Mouse (Mus musculus) G1E (cell line): ENCODE results near the gene Doxl2. TPM values are rescaled to one million over a fixed set of nuclear protein-coding genes. Genes with fewer than 3 reads are reported as not detected.

Experiments
- ATAC-seq: 2 replicates; pipeline ENCODE4 v1.8.0; 2016; ENCODE audit warnings: mild to moderate bottlenecking; ENCODE audit not compliant: insufficient number of reproducible peaks, poor library complexity, low FRiP score, severe bottlenecking; ENCODE audit errors: extremely low read depth
- DNase-seq: peaks from one replicate; pipeline ENCODE4 v3.0.0; 2012; ENCODE audit warnings: low spot score
- H3K27me3 ChIP-seq: 2 replicates; pipeline ENCODE4 v1.6.1; 2012; ENCODE audit warnings: mild to moderate bottlenecking, low read length, inconsistent platforms; ENCODE audit not compliant: insufficient read depth
- H3K36me3 ChIP-seq: replicated peaks from 2 replicates; pipeline ENCODE3; 2012; ENCODE audit warnings: mild to moderate bottlenecking, inconsistent platforms
- H3K4me1 ChIP-seq: 2 replicates; pipeline ENCODE4 v1.6.1; 2012; ENCODE audit warnings: low read depth, low read length, inconsistent platforms, mixed read lengths; ENCODE audit not compliant: insufficient read depth
- H3K4me3 ChIP-seq: 2 replicates; pipeline ENCODE4 v1.5.1; 2012; ENCODE audit warnings: low read depth, mild to moderate bottlenecking, inconsistent platforms, low read length, moderate library complexity, mixed read lengths
- H3K9me3 ChIP-seq: replicated peaks from 2 replicates; pipeline ENCODE4 v1.6.1; 2012; ENCODE audit warnings: inconsistent platforms
- CTCF ChIP-seq: IDR thresholded peaks from 2 replicates; pipeline ENCODE4 v1.5.1; 2012; ENCODE audit warnings: low read depth, low read length, inconsistent platforms, mixed read lengths
- GATA1 ChIP-seq: IDR thresholded peaks from 2 replicates; pipeline ENCODE4 v1.6.1; 2012; ENCODE audit warnings: borderline replicate concordance, low read length, inconsistent platforms, mixed read lengths
- GATA2 ChIP-seq: IDR thresholded peaks from 2 replicates; pipeline ENCODE4 v1.6.1; 2012; ENCODE audit warnings: low read depth, low read length, inconsistent platforms, borderline replicate concordance
- POLR2AphosphoS5 ChIP-seq: IDR thresholded peaks from 2 replicates; pipeline ENCODE4 v1.6.1; 2012; ENCODE audit warnings: low read depth, low read length, inconsistent platforms; ENCODE audit not compliant: insufficient replicate concordance
- TAL1 ChIP-seq: conservative IDR thresholded peaks from 2 replicates; pipeline ENCODE4 v1.6.1; 2012; ENCODE audit warnings: low read depth, low read length, inconsistent platforms, mixed read lengths
- polyA plus RNA-seq: library from polyadenylated mRNA; stranded (reverse); fragments of >175 nt; gene quantifications from 2 replicates; pipeline ENCODE4 v1.2.3, GENCODE M21; 2012
- total RNA-seq, 2 experiments: library from RNA; stranded (forward) in 1 of 2; stranded (reverse) in 1 of 2; fragments of 200-1000 nt in 1 of 2; fragments of >200 nt in 1 of 2; fragmentation: Nextera tagmentation in 1 of 2; gene quantifications; 2 replicates each; pipeline ENCODE4 v1.2.3; 2014 to 2017

The Doxl2 gene
- total and polyA plus RNA-seq, 3 experiments: not detected

DNA sequence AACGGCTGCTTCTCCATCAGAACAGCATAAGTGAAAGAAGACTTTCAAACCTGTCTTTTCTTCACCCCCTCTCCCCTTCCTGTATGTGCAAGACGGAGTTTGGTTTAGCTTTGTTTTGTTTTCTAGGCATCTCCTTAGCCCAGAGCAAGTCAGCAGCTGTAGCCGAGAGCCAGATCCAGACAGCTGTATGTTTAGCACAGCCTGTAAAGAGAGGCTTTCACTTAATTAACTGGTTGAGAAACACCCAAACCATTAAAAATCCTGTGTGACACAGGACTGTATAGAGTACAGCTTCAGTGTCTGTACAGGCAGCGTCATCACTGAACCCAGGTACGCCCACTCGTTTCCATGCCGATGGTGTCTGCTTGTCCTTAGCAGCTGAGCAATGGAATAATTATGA, 50.5 kb downstream of the Doxl2 start:
- Histone ChIP-seq H3K9me3 (no peaks in the 10 kb centered on the region), H3K27me3 (peaks cover 9% of the 10 kb centered on the region)

GRCm38 (mm10) chr6:49026496-49026895, 51.7 kb downstream of the Doxl2 start:
- Histone ChIP-seq H3K27me3 (peaks cover 9% of the 10 kb centered on the region), H3K4me1 (0 out of 2 replicates have a peak, but pooled peaks cover 2% of the 10 kb centered on the region), H3K9me3 (no peaks in the 10 kb centered on the region), H3K36me3 (no peaks in the 10 kb centered on the region), H3K4me3 (no peak overlapping the region)
- DNase-seq (no peak), ATAC-seq (no peak)
- no peak for TF ChIP-seq TAL1
- TF ChIP-seq GATA1: no peak
- TF ChIP-seq POLR2AphosphoS5: no peak
- TF ChIP-seq CTCF: no peak
- no peak for TF ChIP-seq GATA2

More for the DNA sequence above, 50.5 kb downstream of the Doxl2 start:
- Histone ChIP-seq H3K4me3 (no peak overlapping the region), H3K36me3 (no peaks in the 10 kb centered on the region), H3K4me1 (0 out of 2 replicates have a peak, but pooled peaks cover 2% of the 10 kb centered on the region)
- ATAC-seq: no peak
- DNase-seq: no peak
- TF ChIP-seq GATA1 (no peak), CTCF (no peak), TAL1 (no peak), GATA2 (no peak), POLR2AphosphoS5 (no peak)

DNA sequence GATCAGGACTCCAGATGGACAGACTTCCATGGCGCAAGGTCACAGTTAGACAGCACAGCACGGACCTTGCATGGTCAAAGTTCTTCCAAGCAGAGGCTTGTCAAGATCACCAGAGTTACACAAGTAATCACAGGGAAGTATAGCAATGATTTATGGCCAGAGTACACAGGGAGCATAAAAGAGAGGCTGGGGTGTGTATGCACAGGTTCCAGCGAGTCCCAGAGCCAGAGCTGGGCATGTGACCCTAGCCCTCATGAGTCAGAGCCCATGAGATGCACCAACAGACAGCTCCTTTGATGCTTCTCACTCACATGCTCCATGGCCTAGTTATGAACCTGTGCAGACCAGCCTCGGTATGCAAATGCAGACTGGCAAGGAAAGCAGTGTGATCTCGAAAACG, 53.3 kb downstream of the Doxl2 start:
- TF ChIP-seq GATA1 (no peak), POLR2AphosphoS5 (no peak), CTCF (no peak), TAL1 (no peak), GATA2 (no peak)
- H3K4me1 ChIP-seq: 0 out of 2 replicates have a peak, but pooled peaks cover 2% of the 10 kb centered on the region
- DNase-seq (no peak), ATAC-seq (no peak)
- peaks cover 9% of the 10 kb centered on the region for H3K27me3 ChIP-seq
- H3K9me3 ChIP-seq: no peaks in the 10 kb centered on the region
- H3K36me3 ChIP-seq: no peaks in the 10 kb centered on the region
- H3K4me3 ChIP-seq: no peak overlapping the region

Other genes starting within 250 kb of the Doxl2 start
- not detected in 2 replicates for gene Gimap1, start 235.9 kb upstream of the Doxl2 start, total RNA-seq (2014; fragmentation: Nextera tagmentation)
- gene Gimap1, start 235.9 kb upstream of the Doxl2 start, total RNA-seq (2017): 0.06 TPM in 1 of 2 replicates, not detected in the other
- gene Gimap1, start 235.9 kb upstream of the Doxl2 start, polyA plus RNA-seq: not detected in 2 replicates
- gene Gimap5, start 228.8 kb upstream of the Doxl2 start, total RNA-seq (2014; fragmentation: Nextera tagmentation): not detected in 2 replicates
- gene Gimap5, start 228.8 kb upstream of the Doxl2 start, total RNA-seq (2017): 0.05 and 0.12 TPM in 2 replicates
- gene Gimap5, start 228.8 kb upstream of the Doxl2 start, polyA plus RNA-seq: not detected in 2 replicates
- gene Gimap3, start 204.1 kb upstream of the Doxl2 start, total RNA-seq (2014; fragmentation: Nextera tagmentation): not detected in 2 replicates
- gene Gimap3, start 204.1 kb upstream of the Doxl2 start, total RNA-seq (2017): 0.11 TPM in 1 of 2 replicates, not detected in the other
- gene Gimap3, start 204.1 kb upstream of the Doxl2 start, polyA plus RNA-seq: not detected in 2 replicates
- gene Tmem176a, start 134.0 kb upstream of the Doxl2 start, total RNA-seq (2014; fragmentation: Nextera tagmentation): not detected in 2 replicates
- 0.17 TPM in 1 of 2 replicates, not detected in the other for gene Tmem176a, start 134.0 kb upstream of the Doxl2 start, total RNA-seq (2017)
- not detected in 2 replicates for gene Tmem176a, start 134.0 kb upstream of the Doxl2 start, polyA plus RNA-seq
- gene Tmem176b, start 133.5 kb upstream of the Doxl2 start, total RNA-seq (2014; fragmentation: Nextera tagmentation): not detected in 2 replicates
- gene Tmem176b, start 133.5 kb upstream of the Doxl2 start, total RNA-seq (2017): not detected in 2 replicates
- gene Tmem176b, start 133.5 kb upstream of the Doxl2 start, polyA plus RNA-seq: not detected in 2 replicates
- gene Aoc1, start 102.1 kb upstream of the Doxl2 start, total RNA-seq (2014; fragmentation: Nextera tagmentation): not detected in 2 replicates
- 0.11 and 0.12 TPM in 2 replicates for gene Aoc1, start 102.1 kb upstream of the Doxl2 start, total RNA-seq (2017)
- not detected in 2 replicates for gene Aoc1, start 102.1 kb upstream of the Doxl2 start, polyA plus RNA-seq
- not detected in 2 replicates for gene 1600015I10Rik, start 45.1 kb upstream of the Doxl2 start, total RNA-seq (2014; fragmentation: Nextera tagmentation)
- 0.22 TPM in 1 of 2 replicates, not detected in the other for gene 1600015I10Rik, start 45.1 kb upstream of the Doxl2 start, total RNA-seq (2017)
- gene 1600015I10Rik, start 45.1 kb upstream of the Doxl2 start, polyA plus RNA-seq: not detected in 2 replicates
- not detected in 2 replicates for gene Svs1, start 11.9 kb downstream of the Doxl2 start, total RNA-seq (2014; fragmentation: Nextera tagmentation)
- gene Svs1, start 11.9 kb downstream of the Doxl2 start, total RNA-seq (2017): 0.05 TPM in 1 of 2 replicates, not detected in the other
- gene Svs1, start 11.9 kb downstream of the Doxl2 start, polyA plus RNA-seq: not detected in 2 replicates
- not detected in 2 replicates for gene Gpnmb, start 61.6 kb downstream of the Doxl2 start, total RNA-seq (2014; fragmentation: Nextera tagmentation)
- gene Gpnmb, start 61.6 kb downstream of the Doxl2 start, total RNA-seq (2017): 0.16 TPM in 1 of 2 replicates, not detected in the other
- 0.03 and 0.05 TPM in 2 replicates for gene Gpnmb, start 61.6 kb downstream of the Doxl2 start, polyA plus RNA-seq
- 29.3 and 34.7 TPM in 2 replicates for gene Malsu1, start 98.8 kb downstream of the Doxl2 start, total RNA-seq (2014; fragmentation: Nextera tagmentation)
- 46.9 and 48.7 TPM in 2 replicates for gene Malsu1, start 98.8 kb downstream of the Doxl2 start, total RNA-seq (2017)
- gene Malsu1, start 98.8 kb downstream of the Doxl2 start, polyA plus RNA-seq: 41.4 and 57.6 TPM in 2 replicates
- gene Igf2bp3, start 240.0 kb downstream of the Doxl2 start, total RNA-seq (2014; fragmentation: Nextera tagmentation): 50.9 and 56.3 TPM in 2 replicates
- 36.1 and 41.2 TPM in 2 replicates for gene Igf2bp3, start 240.0 kb downstream of the Doxl2 start, total RNA-seq (2017)
- 18.5 and 25.9 TPM in 2 replicates for gene Igf2bp3, start 240.0 kb downstream of the Doxl2 start, polyA plus RNA-seq